In the genomic region with DNA sequence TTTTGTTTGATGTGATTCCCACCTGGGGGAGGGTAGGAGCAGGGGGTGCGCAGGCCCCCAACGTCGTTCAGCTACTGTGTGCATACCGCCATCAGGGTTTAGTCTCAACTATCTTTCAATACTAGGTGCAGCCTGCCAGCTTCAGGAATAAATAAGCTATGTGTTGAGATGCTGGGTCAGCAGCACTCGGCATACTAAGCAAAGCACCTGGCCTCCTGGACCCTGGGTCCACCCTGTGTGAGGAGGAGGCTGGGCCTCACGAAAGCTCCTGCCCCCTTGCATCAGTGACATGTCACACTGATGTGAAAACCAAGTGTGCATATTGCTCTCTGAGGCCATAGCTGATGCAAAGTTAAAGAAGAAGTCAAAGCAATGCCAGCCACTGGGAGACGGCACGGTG, we compare ENCODE assay signal across 17 mouse cellular contexts.
"Had no signal": no experiment of that assay in that cellular context is flagged by ENCODE, and none has a peak within 500 bp of the region (broad histone marks: within the 10 kb centered on the region; RNA-seq: fewer than 3 reads in every experiment).

No protein-coding gene starts in this region.

- DNase-seq: lung, embryonic 14.5 days; lung, postnatal 10 days; lung, postnatal 4 days; midbrain, embryonic 14.5 days; retina, postnatal 1 day; right cerebral cortex, adult 18-20 months; right cerebral cortex, postnatal 25 days; right cerebral cortex, postnatal 4 days; spleen, adult 18-20 months; thymus, adult 18-20 months; thymus, postnatal 14 days; thymus, postnatal 36 days had no signal

- H3K4me3 ChIP-seq: midbrain, embryonic 10.5 days; midbrain, embryonic 12.5 days; myocyte; neural tube, embryonic 13.5 days; neural tube, embryonic 15.5 days had no signal

- H3K27ac ChIP-seq: midbrain, embryonic 12.5 days; neural tube, embryonic 15.5 days had no signal

- H3K36me3 ChIP-seq: midbrain, embryonic 12.5 days had no signal

- H3K27me3 ChIP-seq: midbrain, embryonic 12.5 days; neural tube, embryonic 13.5 days; neural tube, embryonic 15.5 days had no signal

- H3K9me3 ChIP-seq: midbrain, embryonic 10.5 days; midbrain, embryonic 12.5 days; neural tube, embryonic 13.5 days; neural tube, embryonic 15.5 days had no signal
